22 mouse cellular contexts compared by ENCODE assay signal in the genomic region with DNA sequence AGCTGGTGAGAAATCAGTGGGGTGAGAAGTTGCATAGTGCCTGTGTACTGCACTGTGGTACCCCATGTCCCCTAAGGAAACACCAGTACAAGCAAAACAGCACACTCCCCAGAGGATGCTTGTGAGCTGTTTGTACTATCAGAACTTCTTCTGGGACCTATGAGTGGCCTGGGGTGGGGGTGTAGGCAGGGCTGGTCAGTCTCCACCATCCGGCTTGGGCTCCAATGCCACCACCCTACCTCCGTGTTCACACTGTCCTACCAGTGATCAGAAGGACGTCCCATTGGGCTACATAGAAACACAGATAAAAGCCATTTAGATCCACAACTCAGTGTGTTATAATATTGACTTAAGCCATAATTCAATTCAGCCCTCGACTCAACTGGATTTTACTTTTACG.
DNase-seq lines count a peak whose midpoint lies in the region; ATAC-seq lines count a peak whose summit lies in the region.
"Had no signal": no experiment of that assay in that cellular context is flagged by ENCODE, and none has a peak within 500 bp of the region (broad histone marks: within the 10 kb centered on the region; RNA-seq: fewer than 3 reads in every experiment).

No protein-coding gene starts in this region.

- peak; percentile 56 for DNase-seq in heart, adult 11 months
- DNase-seq in heart, embryonic 10.5 days (ENCODE audit: low spot score): peak; percentile 72
- DNase-seq in heart, adult 8-10 months (ENCODE audit: low spot score): no peak
- no peak for DNase-seq in midbrain, embryonic 14.5 days
- no peak for DNase-seq in spleen, postnatal 10 days (ENCODE audit: low spot score in 2 of 2)
- DNase-seq: adrenal gland, adult 2 months; adrenal gland, adult 8-10 months; adrenal gland, postnatal 10 days; adrenal gland, postnatal 14 days; adrenal gland, postnatal 25 days; adrenal gland, postnatal 36 days; B cell, adult 2 months; cerebellum, adult 11 months; cerebellum, adult 11-12 months had no signal

- H3K9me3 ChIP-seq in heart, embryonic 12.5 days (replicated peaks): peaks cover 2% of the 10 kb centered on the region; the same call in 1 of the 2 replicates
- no peaks in the 10 kb centered on the region for H3K9me3 ChIP-seq in heart, embryonic 10.5 days
- H3K9me3 ChIP-seq in midbrain, embryonic 14.5 days (ENCODE audit: control insufficient read depth, low read length): no peaks in the 10 kb centered on the region
- H3K9me3 ChIP-seq in midbrain, embryonic 16.5 days (replicated peaks; ENCODE audit: control insufficient read depth, low read length, poor library complexity, severe bottlenecking): no peaks in the 10 kb centered on the region

- no peak overlapping the region for H3K4me3 ChIP-seq in heart, embryonic 12.5 days
- H3K4me3 ChIP-seq in heart, embryonic 10.5 days: no peak overlapping the region
- no peak overlapping the region for H3K4me3 ChIP-seq in midbrain, embryonic 14.5 days (replicated peaks; ENCODE audit: low read depth, low read length)
- no peak overlapping the region for H3K4me3 ChIP-seq in midbrain, embryonic 16.5 days (ENCODE audit: low read depth, low read length)

- H3K4me2 ChIP-seq in heart, embryonic 12.5 days: no peak overlapping the region
- no peak overlapping the region for H3K4me2 ChIP-seq in midbrain, embryonic 14.5 days (ENCODE audit: low read length)
- H3K4me2 ChIP-seq in midbrain, embryonic 16.5 days (ENCODE audit: low read length): no peak overlapping the region

- H3K36me3 ChIP-seq in heart, embryonic 12.5 days: no peaks in the 10 kb centered on the region
- H3K36me3 ChIP-seq in heart, embryonic 10.5 days: no peaks in the 10 kb centered on the region
- H3K36me3 ChIP-seq in midbrain, embryonic 14.5 days (ENCODE audit: control insufficient read depth, insufficient read depth, low read length): no peaks in the 10 kb centered on the region
- H3K36me3 ChIP-seq in midbrain, embryonic 16.5 days (ENCODE audit: control insufficient read depth, insufficient read depth, low read length): no peaks in the 10 kb centered on the region
- H3K36me3 ChIP-seq: G1E had no signal

- ATAC-seq in heart, embryonic 12.5 days (ENCODE audit: insufficient number of reproducible peaks, low FRiP score): no peak
- ATAC-seq in midbrain, embryonic 14.5 days (ENCODE audit: low FRiP score, low TSS enrichment): peak; percentile 34; the same call in 1 of the 2 replicates
- ATAC-seq in midbrain, embryonic 16.5 days: no peak
- ATAC-seq in neutrophil, adult 5-6 weeks (ENCODE audit: extremely low read depth, insufficient number of reproducible peaks, low FRiP score, poor library complexity, severe bottlenecking): peak; percentile 23; the same call in 1 of the 2 replicates
- ATAC-seq: activated CD4-positive, CD25-positive, alpha-beta regulatory T cell, adult 4 months; CD4-positive, CD25-positive, alpha-beta regulatory T cell, adult 4 months; Patski had no signal

- 76% methylated on average over 5 of the region's 5 CpGs for WGBS in heart, embryonic 12.5 days
- WGBS in heart, embryonic 10.5 days: 80% methylated on average over 5 of the region's 5 CpGs
- WGBS in midbrain, embryonic 14.5 days: 87% methylated on average over 5 of the region's 5 CpGs
- 88% methylated on average over 5 of the region's 5 CpGs for WGBS in midbrain, embryonic 16.5 days

- H3K27ac ChIP-seq in heart, embryonic 12.5 days (ENCODE audit: poor library complexity, severe bottlenecking): no peak overlapping the region
- H3K27ac ChIP-seq in heart, embryonic 10.5 days: no peak overlapping the region
- H3K27ac ChIP-seq in midbrain, embryonic 14.5 days (replicated peaks; ENCODE audit: low read depth, low read length): no peak overlapping the region
- H3K27ac ChIP-seq in midbrain, embryonic 16.5 days (ENCODE audit: low read length): no peak overlapping the region

- no peaks in the 10 kb centered on the region for H3K27me3 ChIP-seq in heart, embryonic 12.5 days (replicated peaks)
- no peaks in the 10 kb centered on the region for H3K27me3 ChIP-seq in heart, embryonic 10.5 days (ENCODE audit: insufficient read depth, poor library complexity, severe bottlenecking)
- H3K27me3 ChIP-seq in midbrain, embryonic 14.5 days (ENCODE audit: control insufficient read depth, insufficient read depth, low read length): no peaks in the 10 kb centered on the region
- no peaks in the 10 kb centered on the region for H3K27me3 ChIP-seq in midbrain, embryonic 16.5 days (ENCODE audit: control insufficient read depth, insufficient read depth, low read depth, low read length)
- H3K27me3 ChIP-seq: CH12.LX, Patski had no signal

- H3K4me1 ChIP-seq in heart, embryonic 12.5 days (replicated peaks): no peaks in the 10 kb centered on the region
- no peaks in the 10 kb centered on the region for H3K4me1 ChIP-seq in heart, embryonic 10.5 days
- H3K4me1 ChIP-seq in midbrain, embryonic 14.5 days (ENCODE audit: control insufficient read depth, insufficient read depth, low read length): no peaks in the 10 kb centered on the region
- H3K4me1 ChIP-seq in midbrain, embryonic 16.5 days (ENCODE audit: control insufficient read depth, insufficient read depth, low read length): no peaks in the 10 kb centered on the region

- no peak overlapping the region for H3K9ac ChIP-seq in heart, embryonic 12.5 days
- H3K9ac ChIP-seq in midbrain, embryonic 14.5 days (replicated peaks; ENCODE audit: low read length): no peak overlapping the region
- no peak overlapping the region for H3K9ac ChIP-seq in midbrain, embryonic 16.5 days (ENCODE audit: low read depth, low read length)

Comparison
In these comparisons a context has a peak if more than half of its experiments do, and no peak if none do; other contexts are left out.
1. DNase-seq: peak in heart, adult 11 months (single experiment) and heart, embryonic 10.5 days (single experiment); none in heart, adult 8-10 months (single experiment), midbrain, embryonic 14.5 days (single experiment) and spleen, postnatal 10 days (0 of 2).
2. ATAC-seq: peak in midbrain, embryonic 14.5 days (single experiment) and neutrophil, adult 5-6 weeks (single experiment); none in heart, embryonic 12.5 days (single experiment) and midbrain, embryonic 16.5 days (single experiment).